Mouse (Mus musculus): ENCODE results near the gene Ganc. TPM values are rescaled to one million over a fixed set of nuclear protein-coding genes. Genes with fewer than 3 reads are reported as not detected.

Gene Ganc
- 10.5 and 16.7 TPM in 2 replicates for polyA plus RNA-seq (2012; rRNA removed)

DNA sequence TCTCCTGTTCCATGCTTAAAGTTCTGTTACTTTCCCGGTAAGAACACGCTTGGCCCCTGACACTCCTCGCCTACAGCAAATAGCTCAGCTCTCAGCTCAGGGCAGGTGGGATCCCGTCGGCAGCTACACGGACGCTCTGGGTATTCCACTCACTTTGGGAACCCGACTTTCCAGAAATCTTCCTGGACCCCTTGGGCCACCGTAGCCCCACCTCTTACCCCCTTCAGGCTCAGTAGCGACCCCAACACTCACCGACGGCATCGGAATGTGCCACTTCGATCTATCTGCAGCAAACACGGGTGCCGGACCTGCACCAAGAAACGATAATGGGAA is at the start of gene Ganc:
Gene Ganc (plus strand): TSS at position 244 of the 333 bp plus-strand sequence.
- TF ChIP-seq CTCF (IDR thresholded peaks at IDR 0.05; ENCODE audit: insufficient read depth, low read length), result no peak
- TF ChIP-seq POLR2A (IDR thresholded peaks at IDR 0.05; ENCODE audit: borderline replicate concordance, extremely low read depth, low read depth, low read length), result no peak
- under 1% methylated on average over 17 of the region's 17 CpGs for WGBS
- Histone ChIP-seq H3K4me3 (replicated peaks; ENCODE audit: extremely low read depth, low read depth, low read length) (peak within 1 kb of the TSS; percentile 97), H3K4me1 (ENCODE audit: control insufficient read depth, insufficient read depth, low read length) (peaks cover 7% of the 10 kb centered on the region)
- no peak for DNase-seq

DNA sequence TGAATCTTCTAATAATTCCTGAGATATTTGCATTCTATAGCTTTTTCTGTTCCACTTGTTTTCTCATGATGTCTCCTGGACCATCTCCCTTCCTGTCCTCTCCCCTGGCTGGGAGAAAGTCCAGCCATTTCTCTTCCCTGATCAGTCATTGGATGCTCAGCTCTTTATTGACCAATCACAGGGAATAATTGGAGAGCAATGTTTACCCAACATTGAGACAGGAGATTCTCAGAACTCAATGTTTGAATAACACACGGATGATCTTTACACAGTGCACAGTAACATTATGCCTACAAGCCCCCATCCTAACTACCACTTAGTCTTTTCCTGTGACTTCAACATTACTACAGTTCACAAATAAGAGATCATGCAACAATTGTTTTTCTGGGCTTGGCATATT is 43.3 kb upstream of the Ganc start:
- H3K4me3 ChIP-seq (replicated peaks; ENCODE audit: extremely low read depth, low read depth, low read length), result no peak overlapping the region
- WGBS, result 49% methylated on average over 1 of the region's 1 CpGs
- TF ChIP-seq CTCF (IDR thresholded peaks at IDR 0.05; ENCODE audit: insufficient read depth, low read length), result no peak
- no peak for TF ChIP-seq POLR2A (IDR thresholded peaks at IDR 0.05; ENCODE audit: borderline replicate concordance, extremely low read depth, low read depth, low read length)
- DNase-seq, result no peak
- H3K4me1 ChIP-seq (ENCODE audit: control insufficient read depth, insufficient read depth, low read length), result peaks cover 3% of the 10 kb centered on the region; the same call in 1 of the 2 replicates

DNA sequence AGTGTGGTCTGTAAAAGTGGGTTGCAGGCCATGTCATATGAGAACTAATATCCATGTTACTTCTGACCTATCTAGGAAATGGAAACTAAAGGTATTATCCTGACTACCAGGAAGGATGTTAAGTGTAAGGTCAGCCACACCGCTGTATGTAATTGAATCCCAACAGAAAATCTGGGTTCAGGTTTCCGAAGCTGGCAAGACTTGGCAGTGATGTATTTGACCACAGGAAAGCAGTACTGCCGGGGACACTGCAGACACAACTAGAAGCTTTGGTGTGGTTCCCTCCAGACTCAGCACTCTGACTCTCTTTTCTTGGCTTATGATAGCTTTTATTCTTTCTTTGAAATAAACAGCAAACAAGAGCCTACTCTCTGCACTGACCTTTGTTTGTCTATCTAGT is 37.2 kb upstream of the Ganc start:
- 89% methylated on average over 3 of the region's 3 CpGs for WGBS
- TF ChIP-seq POLR2A (IDR thresholded peaks at IDR 0.05; ENCODE audit: borderline replicate concordance, extremely low read depth, low read depth, low read length), result no peak
- no peak for TF ChIP-seq CTCF (IDR thresholded peaks at IDR 0.05; ENCODE audit: insufficient read depth, low read length)
- H3K4me3 ChIP-seq (replicated peaks; ENCODE audit: extremely low read depth, low read depth, low read length), result no peak overlapping the region
- peaks cover 3% of the 10 kb centered on the region; the same call in 1 of the 2 replicates for H3K4me1 ChIP-seq (ENCODE audit: control insufficient read depth, insufficient read depth, low read length)
- DNase-seq, result no peak

DNA sequence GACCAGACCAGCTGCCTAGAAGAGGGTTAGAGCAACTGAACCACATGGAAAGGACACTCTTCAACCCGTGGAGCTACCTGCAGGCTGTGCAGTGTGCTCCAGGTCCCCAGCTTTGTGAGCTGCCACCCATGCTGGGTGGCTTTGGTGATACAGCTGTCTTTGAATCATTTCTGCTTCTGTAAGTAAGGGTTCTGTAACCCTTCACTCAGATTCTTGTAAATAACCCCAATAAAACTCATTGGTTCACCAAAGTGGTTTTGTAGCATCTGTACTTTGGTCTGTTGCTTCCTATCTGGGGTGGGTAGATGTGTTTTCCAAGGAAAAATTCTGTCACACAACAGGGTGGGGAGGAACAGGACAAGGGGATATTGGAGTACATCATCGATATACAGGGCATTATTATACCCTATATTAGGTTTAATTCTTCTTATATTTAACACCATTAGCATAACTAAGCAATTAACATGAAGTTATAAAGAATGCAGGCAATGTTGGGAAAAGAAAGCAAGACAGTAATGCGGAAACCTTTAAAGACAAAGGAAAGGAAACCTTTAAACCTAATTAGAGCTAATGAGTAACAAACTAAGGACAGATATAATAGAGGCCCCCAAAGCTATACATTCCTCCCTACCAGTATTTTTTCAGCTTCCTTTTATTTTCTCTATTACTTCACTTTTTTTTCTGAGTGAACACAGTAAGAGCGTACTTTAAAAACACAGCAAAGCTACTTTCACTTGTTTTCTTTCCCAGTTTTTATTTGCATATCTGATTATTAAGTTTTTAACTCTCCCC is 36.1 kb upstream of the Ganc start:
- WGBS, result 94% methylated on average over 4 of the region's 4 CpGs

DNA sequence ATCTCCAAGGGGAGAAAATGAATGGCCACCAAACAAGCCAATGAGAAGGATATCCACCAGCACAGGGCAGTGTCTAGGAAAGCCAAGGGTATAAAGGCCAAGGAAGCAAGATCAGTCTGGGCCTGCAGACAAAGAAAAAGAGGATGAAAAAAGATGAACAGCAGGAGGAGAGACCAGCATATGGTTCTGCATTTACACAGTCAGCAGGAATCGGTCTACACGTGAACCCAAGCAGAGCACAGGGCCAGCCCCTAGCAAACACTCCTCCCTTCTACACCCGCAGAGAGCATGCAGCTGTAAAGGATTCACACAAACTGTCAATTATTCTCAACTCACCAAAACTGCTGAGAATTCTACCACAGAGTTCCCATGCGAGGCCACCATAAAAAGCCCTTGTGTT is 29.8 kb upstream of the Ganc start:
- no peak overlapping the region for H3K4me3 ChIP-seq (replicated peaks; ENCODE audit: extremely low read depth, low read depth, low read length)
- TF ChIP-seq CTCF (IDR thresholded peaks at IDR 0.05; ENCODE audit: insufficient read depth, low read length), result no peak
- TF ChIP-seq POLR2A (IDR thresholded peaks at IDR 0.05; ENCODE audit: borderline replicate concordance, extremely low read depth, low read depth, low read length), result no peak
- 82% methylated on average over 4 of the region's 4 CpGs for WGBS
- no peaks in the 10 kb centered on the region for H3K4me1 ChIP-seq (ENCODE audit: control insufficient read depth, insufficient read depth, low read length)
- DNase-seq, result no peak

More for the DNA sequence above, 36.1 kb upstream of the Ganc start:
- no peak for DNase-seq
- no peak overlapping the region for H3K4me3 ChIP-seq (replicated peaks; ENCODE audit: extremely low read depth, low read depth, low read length)
- H3K4me1 ChIP-seq (ENCODE audit: control insufficient read depth, insufficient read depth, low read length), result peaks cover under 1% of the 10 kb centered on the region; the same call in 1 of the 2 replicates
- no peak for TF ChIP-seq CTCF (IDR thresholded peaks at IDR 0.05; ENCODE audit: insufficient read depth, low read length)
- no peak for TF ChIP-seq POLR2A (IDR thresholded peaks at IDR 0.05; ENCODE audit: borderline replicate concordance, extremely low read depth, low read depth, low read length)

DNA sequence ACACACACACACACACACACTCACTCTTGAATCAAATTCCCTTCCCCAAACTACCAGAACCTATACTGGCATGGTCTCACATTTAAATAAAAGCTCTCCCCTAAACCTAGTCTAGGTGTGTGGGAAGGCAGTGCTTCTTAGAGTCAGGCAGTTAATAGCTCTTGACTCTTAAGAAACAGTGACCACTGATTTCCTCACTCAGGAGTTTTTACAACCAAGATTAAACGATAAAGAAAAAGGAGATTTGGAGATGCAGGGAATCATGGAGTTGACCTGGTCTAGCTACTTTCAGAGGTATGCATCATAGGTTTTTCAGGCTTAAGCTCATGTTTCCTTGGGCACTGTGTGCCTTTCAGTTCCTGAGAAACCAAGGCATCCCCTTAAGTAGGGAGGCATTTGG is 17.4 kb upstream of the Ganc start:
- DNase-seq, result no peak

DNA sequence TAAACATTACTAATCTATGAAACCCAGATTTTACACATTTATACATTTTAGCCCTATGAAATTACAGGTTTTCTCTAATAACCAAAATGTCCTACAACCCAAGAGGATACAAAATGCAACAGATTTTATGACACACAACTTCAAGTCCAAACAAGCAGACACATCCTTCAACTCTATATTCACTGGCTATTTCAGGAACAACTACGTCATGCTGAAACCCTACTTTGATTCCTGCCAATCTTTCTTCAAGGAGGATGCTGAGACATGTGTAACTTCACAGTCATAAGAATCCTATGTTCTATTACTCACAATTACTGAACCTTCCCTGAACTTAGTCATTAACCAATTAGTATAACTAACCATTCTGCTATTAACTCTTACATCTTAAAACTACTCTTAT is 16.4 kb upstream of the Ganc start:
- TF ChIP-seq POLR2A (IDR thresholded peaks at IDR 0.05; ENCODE audit: borderline replicate concordance, extremely low read depth, low read depth, low read length) (no peak), CTCF (IDR thresholded peaks at IDR 0.05; ENCODE audit: insufficient read depth, low read length) (no peak)
- 87% methylated on average over 1 of the region's 1 CpGs for WGBS

More for the DNA sequence above, 17.4 kb upstream of the Ganc start:
- Histone ChIP-seq H3K4me3 (replicated peaks; ENCODE audit: extremely low read depth, low read depth, low read length) (no peak overlapping the region), H3K4me1 (ENCODE audit: control insufficient read depth, insufficient read depth, low read length) (no peaks in the 10 kb centered on the region; the same call in 1 of the 2 replicates)
- no peak for TF ChIP-seq POLR2A (IDR thresholded peaks at IDR 0.05; ENCODE audit: borderline replicate concordance, extremely low read depth, low read depth, low read length)
- TF ChIP-seq CTCF (IDR thresholded peaks at IDR 0.05; ENCODE audit: insufficient read depth, low read length), result no peak
- 75% methylated on average over 1 of the region's 1 CpGs for WGBS

DNA sequence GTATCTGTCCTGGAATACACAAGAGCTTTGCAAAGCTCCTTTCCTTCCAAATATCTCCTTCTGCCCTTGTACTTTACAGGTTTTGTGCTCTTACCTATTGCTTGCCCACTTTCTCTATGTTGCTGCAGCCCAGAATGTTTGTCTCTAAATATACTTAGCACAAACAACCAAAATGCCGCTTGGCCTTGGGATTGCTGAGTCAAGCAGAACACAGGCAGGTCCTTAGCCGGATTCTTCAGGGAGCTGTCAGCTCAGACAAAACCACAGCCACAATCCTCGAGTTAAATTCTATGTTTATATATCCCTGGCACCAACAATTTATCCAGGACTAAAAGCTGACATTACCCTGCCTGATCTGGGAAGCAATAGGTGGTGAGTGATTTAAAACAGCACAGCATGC is 14.3 kb upstream of the Ganc start:
- DNase-seq, result no peak
- no peak for TF ChIP-seq CTCF (IDR thresholded peaks at IDR 0.05; ENCODE audit: insufficient read depth, low read length)
- TF ChIP-seq POLR2A (IDR thresholded peaks at IDR 0.05; ENCODE audit: borderline replicate concordance, extremely low read depth, low read depth, low read length), result no peak
- WGBS, result 67% methylated on average over 3 of the region's 3 CpGs
- Histone ChIP-seq H3K4me1 (ENCODE audit: control insufficient read depth, insufficient read depth, low read length) (no peaks in the 10 kb centered on the region), H3K4me3 (replicated peaks; ENCODE audit: extremely low read depth, low read depth, low read length) (no peak overlapping the region)

More for the DNA sequence above, 16.4 kb upstream of the Ganc start:
- DNase-seq, result no peak
- no peak overlapping the region for H3K4me3 ChIP-seq (replicated peaks; ENCODE audit: extremely low read depth, low read depth, low read length)
- no peaks in the 10 kb centered on the region for H3K4me1 ChIP-seq (ENCODE audit: control insufficient read depth, insufficient read depth, low read length)

DNA sequence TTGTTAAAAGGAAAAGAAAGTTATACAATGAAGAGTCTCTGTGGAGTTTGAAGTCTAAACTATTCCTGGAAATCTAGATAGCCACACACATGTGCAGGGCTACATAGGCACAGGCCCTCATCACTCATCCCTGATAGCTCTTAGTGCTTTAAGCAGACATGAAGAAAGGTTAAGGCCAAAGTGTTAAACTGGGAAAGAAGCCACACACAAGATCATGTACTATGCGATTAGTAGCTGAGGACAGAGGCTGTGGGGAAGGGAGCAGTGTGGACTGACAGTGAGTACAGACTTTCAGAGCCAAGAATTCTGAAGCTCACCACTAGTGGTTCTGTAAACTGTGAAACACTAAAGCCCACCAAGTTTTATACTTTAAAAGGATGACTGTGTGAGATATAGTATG is 12.8 kb upstream of the Ganc start:
- Histone ChIP-seq H3K4me1 (ENCODE audit: control insufficient read depth, insufficient read depth, low read length) (no peaks in the 10 kb centered on the region), H3K4me3 (replicated peaks; ENCODE audit: extremely low read depth, low read depth, low read length) (no peak overlapping the region)
- TF ChIP-seq CTCF (IDR thresholded peaks at IDR 0.05; ENCODE audit: insufficient read depth, low read length) (no peak), POLR2A (IDR thresholded peaks at IDR 0.05; ENCODE audit: borderline replicate concordance, extremely low read depth, low read depth, low read length) (no peak)
- WGBS, result 90% methylated on average over 1 of the region's 1 CpGs
- no peak for DNase-seq

DNA sequence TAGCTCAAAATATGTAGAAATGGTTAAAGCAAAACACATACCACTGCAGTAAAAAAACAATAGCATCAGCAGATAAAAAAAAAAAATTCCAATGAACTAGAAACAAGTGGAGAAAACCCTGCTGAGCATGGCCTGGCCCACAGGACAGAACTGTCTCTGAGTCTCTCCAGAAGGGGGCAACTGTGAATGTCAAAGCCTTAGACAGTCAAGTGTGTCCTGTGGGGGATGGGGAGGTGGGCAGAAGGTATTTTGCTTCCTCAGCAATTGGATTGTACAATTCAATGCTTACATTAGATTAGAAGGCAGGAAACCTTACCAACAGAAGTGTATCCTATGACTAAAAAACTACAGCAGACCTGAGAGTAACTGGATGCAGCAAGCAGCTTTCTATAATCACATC is 11.3 kb upstream of the Ganc start:
- Histone ChIP-seq H3K4me1 (ENCODE audit: control insufficient read depth, insufficient read depth, low read length) (no peaks in the 10 kb centered on the region), H3K4me3 (replicated peaks; ENCODE audit: extremely low read depth, low read depth, low read length) (no peak overlapping the region)
- no peak for DNase-seq
- TF ChIP-seq CTCF (IDR thresholded peaks at IDR 0.05; ENCODE audit: insufficient read depth, low read length), result no peak
- TF ChIP-seq POLR2A (IDR thresholded peaks at IDR 0.05; ENCODE audit: borderline replicate concordance, extremely low read depth, low read depth, low read length), result no peak
